Mouse (Mus musculus) midbrain, postnatal 0 days (tissue): ENCODE measurements around the gene Ccr5. TPM values are rescaled to one million over a fixed set of nuclear protein-coding genes. Genes with fewer than 3 reads are reported as not detected.

Experiments used
- ATAC-seq: fragments of 200-750 bp; cut with Nextera tagmentation; 2 replicates; pipeline ENCODE4 v1.8.0; 2017; ENCODE audit warnings: moderate number of reproducible peaks, mild to moderate bottlenecking, moderate TSS enrichment, moderate library complexity; ENCODE audit not compliant: low FRiP score
- DNase-seq: peaks from one replicate; pipeline ENCODE4 v3.0.0-alpha.2; 2015; ENCODE audit warnings: low spot score
- H3K27ac ChIP-seq: fragments of 300-500 bp; sonication (generic); 2 replicates; pipeline ENCODE4 v1.5.1; 2014; ENCODE audit warnings: low read depth, mild to moderate bottlenecking, low read length, mixed read lengths
- H3K27me3 ChIP-seq: fragments of 300-500 bp; sonication (generic); 2 replicates; pipeline ENCODE4 v1.6.1; 2014; ENCODE audit warnings: low read length, control low read depth, mixed read lengths; ENCODE audit not compliant: insufficient read depth
- H3K36me3 ChIP-seq: fragments of 300-500 bp; sonication (generic); 2 replicates; pipeline ENCODE4 v1.6.1; 2014; ENCODE audit warnings: low read length, control low read depth, mixed read lengths; ENCODE audit not compliant: insufficient read depth
- H3K4me1 ChIP-seq: fragments of 300-500 bp; sonication (generic); 2 replicates; pipeline ENCODE4 v1.6.1; 2014; ENCODE audit warnings: mild to moderate bottlenecking, control low read depth, antibody characterized with exemption, low read length, mixed read lengths; ENCODE audit not compliant: insufficient read depth
- H3K4me2 ChIP-seq: fragments of 300-500 bp; sonication (generic); 2 replicates; pipeline ENCODE4 v1.6.1; 2014; ENCODE audit warnings: low read depth, mild to moderate bottlenecking, low read length, mixed read lengths; ENCODE audit not compliant: poor library complexity, severe bottlenecking
- H3K4me3 ChIP-seq: fragments of 300-500 bp; sonication (generic); 2 replicates; pipeline ENCODE4 v1.5.1; 2014; ENCODE audit warnings: low read depth, mild to moderate bottlenecking, low read length, moderate library complexity
- H3K9ac ChIP-seq: fragments of 300-500 bp; sonication (generic); replicated peaks from 2 replicates; pipeline ENCODE4 v1.6.1; 2014; ENCODE audit warnings: mild to moderate bottlenecking, low read length, moderate library complexity, mixed read lengths; ENCODE audit not compliant: poor library complexity, severe bottlenecking
- H3K9me3 ChIP-seq: fragments of 300-500 bp; sonication (generic); 2 replicates; pipeline ENCODE4 v1.6.1; 2016; ENCODE audit warnings: low read length, control low read depth
- CTCF ChIP-seq: IDR thresholded peaks from 2 replicates; pipeline ENCODE4 v1.5.1; 2016; ENCODE audit warnings: antibody characterized with exemption, mild to moderate bottlenecking
- WGBS: fragments of 180-500 bp; shearing (Covaris S2); extraction: QIAGEN DNeasy Blood & Tissue Kit; methylation state at CpG from one replicate; pipeline ENCODE4 v1.1.7; 2014; 5-methylcytosine and 5-hydroxymethylcytosine counted together
- polyA plus RNA-seq: library from polyadenylated mRNA; unstranded; fragments of >200 nt; fragmentation: Nextera tagmentation; extraction: Ambion mirVana; gene quantifications from 2 replicates; pipeline ENCODE4 v1.2.1, GENCODE M21; 2015
- total RNA-seq: library from RNA; depleted of rRNA; stranded (reverse); fragments of >200 nt; gene quantifications from 2 replicates; pipeline ENCODE4 v1.2.3, GENCODE M21; 2014

Gene Ccr5
- total and polyA plus RNA-seq, 2 experiments from 2014 or later: 0.38 to 0.48 TPM

DNA sequence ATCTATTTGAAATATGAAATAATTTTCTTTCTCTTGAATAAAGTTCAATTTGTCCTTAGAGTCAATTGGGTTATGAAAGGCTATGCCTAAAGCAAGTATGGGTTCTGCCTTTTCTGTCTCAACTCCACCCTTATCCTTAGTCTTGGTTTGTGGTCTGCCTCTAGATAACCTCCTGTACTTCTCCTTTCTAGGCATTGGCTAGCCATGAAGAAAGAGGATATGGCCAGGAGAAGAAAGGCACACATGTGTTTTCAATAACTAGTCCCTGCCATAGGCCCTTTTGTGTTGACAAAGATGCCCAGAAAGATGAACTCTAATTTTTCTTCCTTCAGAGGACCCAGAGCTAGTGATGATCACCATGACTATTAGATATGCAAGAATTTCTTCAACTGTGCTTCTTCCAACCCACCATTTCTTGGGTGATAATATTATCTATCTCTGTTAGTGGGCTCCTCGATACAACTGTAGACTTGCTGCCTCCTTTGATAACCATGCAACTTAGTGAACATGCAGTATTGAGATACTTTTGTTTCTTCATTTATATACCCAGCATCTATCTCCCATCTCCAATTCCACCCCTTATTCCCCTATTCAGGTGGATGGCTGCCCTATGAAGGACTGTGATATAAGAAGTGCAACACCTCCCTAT, 8.6 kb upstream of the Ccr5 start:
- no peak overlapping the region for H3K27ac ChIP-seq
- H3K4me3 ChIP-seq: no peak overlapping the region
- H3K36me3 ChIP-seq: no peaks in the 10 kb centered on the region
- H3K4me2 ChIP-seq: no peak overlapping the region
- no peak for DNase-seq
- H3K9me3 ChIP-seq: no peaks in the 10 kb centered on the region
- no peaks in the 10 kb centered on the region for H3K4me1 ChIP-seq
- 92% methylated on average over 1 of the region's 1 CpGs for WGBS
- no peak for TF ChIP-seq CTCF
- H3K27me3 ChIP-seq: no peaks in the 10 kb centered on the region
- ATAC-seq: no peak
- H3K9ac ChIP-seq: no peak overlapping the region

DNA sequence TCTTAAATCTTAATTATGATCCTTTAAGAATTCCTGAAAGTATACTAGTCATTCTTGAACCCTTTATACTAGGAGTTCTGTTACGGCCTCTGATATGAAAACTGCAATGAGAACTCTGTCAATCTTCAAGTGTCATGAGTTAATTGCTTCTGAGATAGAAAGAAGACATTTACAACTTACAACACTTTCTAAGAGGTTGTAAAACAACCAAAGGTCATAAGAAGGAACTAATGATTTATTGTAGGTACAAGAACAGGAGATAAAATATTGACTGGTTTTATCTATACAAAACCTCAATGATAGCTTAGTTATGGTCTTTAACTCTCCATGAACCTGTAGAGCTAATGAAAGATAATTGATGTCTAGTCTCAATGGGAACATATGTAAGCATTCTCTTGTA, 7.6 kb upstream of the Ccr5 start:
- H3K9me3 ChIP-seq: no peaks in the 10 kb centered on the region
- no peak overlapping the region for H3K27ac ChIP-seq
- 92% methylated on average over 1 of the region's 1 CpGs for WGBS
- no peak for TF ChIP-seq CTCF
- ATAC-seq: no peak
- H3K4me3 ChIP-seq: no peak overlapping the region
- no peak overlapping the region for H3K9ac ChIP-seq
- H3K36me3 ChIP-seq: no peaks in the 10 kb centered on the region
- no peak for DNase-seq
- H3K27me3 ChIP-seq: no peaks in the 10 kb centered on the region
- H3K4me2 ChIP-seq: no peak overlapping the region
- no peaks in the 10 kb centered on the region for H3K4me1 ChIP-seq

DNA sequence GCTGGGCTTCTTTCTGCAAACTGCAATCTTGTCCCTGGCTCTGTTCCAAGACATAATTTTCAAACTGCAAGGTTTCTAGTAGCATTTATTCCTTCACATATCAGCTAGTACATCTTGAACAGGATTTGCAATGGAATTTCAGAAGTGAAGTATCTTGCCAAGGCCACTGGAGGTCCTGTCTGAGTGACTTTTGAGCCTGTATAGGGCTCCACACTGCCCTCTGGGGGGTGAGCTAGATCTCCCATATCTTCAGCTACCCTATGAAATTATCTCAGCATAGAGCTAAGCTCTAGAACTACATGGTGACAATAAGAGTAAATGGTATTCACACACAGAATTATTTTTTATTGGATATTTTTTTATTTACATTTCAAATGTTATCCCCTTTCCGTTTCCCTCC, 2.9 kb upstream of the Ccr5 start:
- Histone ChIP-seq H3K9ac (no peak overlapping the region), H3K4me2 (no peak overlapping the region), H3K27ac (no peak overlapping the region), H3K27me3 (no peaks in the 10 kb centered on the region), H3K9me3 (no peaks in the 10 kb centered on the region), H3K36me3 (no peaks in the 10 kb centered on the region), H3K4me1 (no peaks in the 10 kb centered on the region), H3K4me3 (no peak overlapping the region)
- TF ChIP-seq CTCF: peak; percentile 26
- ATAC-seq: no peak
- DNase-seq: no peak
- 95% methylated on average over 1 of the region's 1 CpGs for WGBS

DNA sequence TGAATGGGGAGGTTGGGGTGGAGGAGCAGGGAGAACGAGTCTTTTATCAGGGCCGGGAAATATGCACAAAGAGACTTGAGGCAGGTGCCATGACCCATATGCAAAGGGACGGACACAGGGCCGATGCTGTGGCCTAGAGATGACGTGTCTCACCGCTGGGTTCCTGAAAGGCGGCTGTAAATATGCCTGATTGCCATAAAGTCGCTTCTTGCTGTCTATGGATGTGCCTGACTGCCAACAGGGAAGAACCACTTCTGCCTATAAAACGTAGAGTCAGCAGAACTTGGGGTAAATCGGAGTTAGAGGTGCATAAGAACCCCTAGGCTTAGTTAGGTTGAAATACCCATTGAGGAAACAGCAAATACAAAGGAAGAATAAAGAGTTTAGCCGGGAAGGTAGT, 4.2 kb downstream of the Ccr5 start:
- Histone ChIP-seq H3K4me1 (no peaks in the 10 kb centered on the region), H3K9ac (no peak overlapping the region), H3K4me3 (no peak overlapping the region), H3K4me2 (no peak overlapping the region), H3K36me3 (no peaks in the 10 kb centered on the region), H3K27me3 (no peaks in the 10 kb centered on the region), H3K9me3 (no peaks in the 10 kb centered on the region), H3K27ac (no peak overlapping the region)
- ATAC-seq (no peak), DNase-seq (no peak)
- 77% methylated on average over 11 of the region's 11 CpGs for WGBS
- no peak for TF ChIP-seq CTCF

DNA sequence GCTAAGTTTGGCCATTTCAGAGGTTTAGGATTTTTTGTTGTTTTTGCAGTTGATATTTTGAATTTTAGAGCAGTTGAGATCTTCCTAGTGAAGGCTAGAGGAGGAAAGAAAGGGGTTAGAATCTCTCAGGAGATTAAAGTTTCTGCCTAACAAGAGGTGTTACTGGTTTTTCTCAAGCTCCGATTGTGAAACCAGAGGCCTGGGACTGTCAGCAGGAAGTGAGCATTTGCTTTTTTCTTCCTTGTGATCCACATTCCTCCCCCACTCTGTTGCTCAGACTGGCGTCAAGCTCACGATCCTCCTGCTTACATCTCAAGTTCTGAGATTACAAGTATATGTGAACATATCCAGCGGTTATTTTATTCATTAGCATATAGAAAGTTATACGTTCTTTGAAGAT, 5.0 kb downstream of the Ccr5 start:
- DNase-seq (no peak), ATAC-seq (no peak)
- H3K4me3 ChIP-seq: no peak overlapping the region
- no peaks in the 10 kb centered on the region for H3K36me3 ChIP-seq
- no peaks in the 10 kb centered on the region for H3K9me3 ChIP-seq
- H3K27ac ChIP-seq: no peak overlapping the region
- no peak overlapping the region for H3K9ac ChIP-seq
- TF ChIP-seq CTCF: no peak
- no peaks in the 10 kb centered on the region for H3K4me1 ChIP-seq
- no peak overlapping the region for H3K4me2 ChIP-seq
- H3K27me3 ChIP-seq: no peaks in the 10 kb centered on the region
- WGBS: 55% methylated on average over 5 of the region's 5 CpGs

DNA sequence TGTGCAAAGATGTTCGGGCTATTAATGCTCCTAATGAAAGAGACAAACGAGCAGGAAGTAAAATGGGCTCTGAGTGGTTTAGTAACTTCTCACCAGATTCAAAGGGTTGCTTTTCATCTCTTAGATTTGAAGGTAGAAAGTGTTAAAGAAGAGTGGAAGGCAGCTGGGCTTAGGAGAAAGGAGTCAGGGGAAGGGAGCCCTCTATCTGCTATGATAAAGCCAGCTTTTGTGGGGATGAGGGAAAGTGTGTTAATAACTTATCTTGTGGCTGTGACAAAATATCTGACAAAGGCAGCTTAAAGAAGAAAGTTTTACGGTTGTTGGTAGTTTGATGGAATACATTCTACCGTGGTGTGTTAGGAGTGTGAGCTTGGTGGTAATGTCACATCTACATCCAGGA, 6.1 kb downstream of the Ccr5 start:
- Histone ChIP-seq H3K27me3 (no peaks in the 10 kb centered on the region), H3K4me2 (no peak overlapping the region), H3K36me3 (no peaks in the 10 kb centered on the region), H3K9me3 (no peaks in the 10 kb centered on the region), H3K4me1 (no peaks in the 10 kb centered on the region), H3K4me3 (no peak overlapping the region), H3K9ac (no peak overlapping the region), H3K27ac (no peak overlapping the region)
- ATAC-seq (no peak), DNase-seq (no peak)
- WGBS: 67% methylated on average over 4 of the region's 4 CpGs
- TF ChIP-seq CTCF: peak; percentile 19
